Mouse (Mus musculus) c-Kit-positive CD71-positive TER-119-positive erythroid progenitor cells, embryonic 14.5 days (primary cell): ENCODE data around the gene Ezr.

ENCODE experiments used
- DNase-seq: peaks from one replicate; pipeline ENCODE4 v3.0.0-alpha.2; 2013; ENCODE audit warnings: low spot score

Gene Ezr

DNA sequence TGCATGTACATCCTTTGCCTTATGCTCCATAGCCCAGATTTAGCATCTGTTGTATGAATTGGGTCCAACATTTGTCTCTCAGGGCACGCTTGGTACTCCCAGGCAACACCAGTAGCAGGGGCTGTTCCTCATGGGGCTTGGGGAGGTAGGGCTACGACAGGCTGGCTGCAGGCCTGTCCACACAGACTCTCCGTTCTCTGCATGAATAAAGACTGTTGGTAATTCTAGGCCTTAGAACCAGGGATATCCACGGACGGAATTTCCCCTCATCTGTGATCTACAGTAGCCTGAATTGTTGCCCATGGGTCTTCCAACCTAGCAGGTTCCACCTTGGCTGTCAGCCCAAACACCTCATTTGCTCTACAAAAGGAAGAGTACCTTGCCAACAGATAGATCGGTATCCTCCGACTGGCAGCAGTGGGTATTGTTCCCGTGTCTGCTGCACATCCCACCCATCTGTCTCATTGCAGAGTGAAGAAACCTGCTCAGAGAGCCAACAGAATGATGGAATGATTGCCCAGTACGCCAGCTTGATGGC lies 7.1 kb upstream of the Ezr start:
- DNase-seq: no peak

GRCm38 (mm10) chr17:6789103-6789502 lies 6.5 kb upstream of the Ezr start:
- no peak for DNase-seq

DNA sequence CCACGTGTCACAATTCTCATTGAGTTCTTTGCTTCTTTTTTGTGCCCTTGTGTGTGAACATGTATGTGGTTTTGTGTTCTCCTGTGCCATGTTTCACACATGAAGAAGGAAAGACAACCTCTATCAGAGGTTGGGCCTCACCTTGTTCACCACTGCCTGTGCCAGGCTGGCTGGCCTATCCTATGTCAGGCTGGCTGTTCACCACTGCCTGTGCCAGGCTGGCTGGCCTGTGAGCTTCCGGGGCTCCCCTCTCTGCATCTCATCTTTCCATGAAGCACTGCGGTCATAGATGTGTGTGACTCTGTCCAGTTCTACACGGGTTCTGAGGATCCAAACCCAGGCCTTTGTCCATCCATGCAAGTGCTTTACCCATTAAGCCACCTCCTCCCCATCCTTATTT lies 4.7 kb upstream of the Ezr start:
- no peak for DNase-seq

DNA sequence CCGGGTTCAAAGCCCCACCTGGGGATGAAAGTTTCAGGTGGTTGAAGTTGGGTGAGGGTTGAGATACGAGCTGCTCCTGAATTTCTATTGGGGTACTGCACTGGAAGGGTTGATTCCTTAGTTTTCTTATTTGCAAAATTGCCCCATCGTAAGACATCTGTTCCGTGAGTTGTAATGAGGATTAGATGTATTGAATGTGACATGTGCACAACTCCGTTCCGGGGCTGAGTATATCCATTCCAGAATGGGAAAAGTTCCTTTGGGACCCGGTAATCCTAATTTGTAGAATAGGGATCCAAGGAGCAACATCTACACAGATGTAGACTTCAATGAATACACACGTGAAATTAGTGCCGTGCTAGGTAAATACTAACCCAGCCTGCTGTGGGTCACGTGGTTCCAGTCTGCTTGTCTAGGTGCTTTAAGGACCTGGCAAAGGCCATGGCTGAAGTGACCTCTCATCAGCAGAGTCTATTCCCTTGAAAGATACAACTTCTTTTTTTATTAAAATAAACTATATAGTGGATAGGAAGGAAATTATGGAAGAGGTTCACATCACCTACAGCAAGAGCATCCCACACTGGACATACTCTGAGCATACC lies 1.3 kb upstream of the Ezr start:
- no peak for DNase-seq

- peak; percentile 53 for DNase-seq
Measured at GRCm38 (mm10) chr17:6783006-6783661, 550 bp upstream of the Ezr start.

DNA sequence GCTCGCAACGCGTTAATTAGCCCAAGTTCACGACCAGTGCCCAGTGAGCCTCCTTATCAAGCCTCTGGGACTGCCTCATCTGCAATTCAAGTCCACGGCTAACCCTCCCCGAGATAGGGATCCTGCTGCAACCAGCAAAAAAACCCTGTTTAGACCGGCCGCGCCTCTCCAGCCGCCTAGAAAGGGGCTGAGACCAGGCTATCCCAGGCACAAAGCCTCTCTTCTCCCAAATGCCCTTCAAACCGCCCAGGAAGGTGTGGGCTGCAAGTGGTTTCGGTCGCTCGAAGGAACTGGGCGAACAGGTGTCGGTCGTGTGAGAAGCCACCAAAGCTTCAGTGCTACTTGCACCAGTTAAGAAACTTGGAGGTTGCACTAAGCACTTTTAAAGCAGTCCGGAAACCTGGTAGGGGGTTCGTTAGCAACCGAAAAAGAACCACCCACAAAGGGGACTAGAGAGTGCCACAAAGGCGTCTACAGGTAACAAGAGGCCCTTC lies 504 bp downstream of the Ezr start:
- DNase-seq: peak; percentile 70

GRCm38 (mm10) chr17:6781273-6781672 lies 1.3 kb downstream of the Ezr start:
- no peak for DNase-seq

DNA sequence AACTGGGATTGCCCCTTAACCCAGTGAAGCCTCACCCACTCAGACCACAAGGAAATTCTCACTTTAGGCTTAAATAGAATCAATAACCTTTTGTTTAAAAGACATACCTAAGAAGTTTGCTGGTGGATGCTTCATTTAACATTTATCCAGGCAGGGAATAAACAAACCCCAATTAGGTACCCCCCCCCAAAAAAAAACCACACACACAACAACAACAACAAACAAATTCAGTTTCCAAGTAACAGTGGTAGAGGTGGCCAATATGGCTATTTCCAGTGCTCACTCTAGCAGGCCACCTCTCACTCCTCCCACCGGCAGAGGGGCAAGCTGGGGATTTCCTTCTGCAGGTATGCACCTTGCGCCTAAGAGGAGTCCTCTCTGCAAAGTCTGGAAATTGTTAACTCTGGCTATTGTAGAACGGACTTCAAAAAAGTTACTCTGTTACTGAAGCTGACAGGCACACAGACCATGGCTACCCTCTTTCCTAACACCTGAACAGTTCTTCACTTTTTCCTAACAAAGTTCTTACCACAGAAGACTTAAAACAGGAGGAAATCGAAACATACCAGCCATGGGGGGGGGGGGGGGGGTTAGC lies 2.0 kb downstream of the Ezr start:
- no peak for DNase-seq

- peak; percentile 36 for DNase-seq
Measured at GRCm38 (mm10) chr17:6779632-6780031, 3.0 kb downstream of the Ezr start.

DNA sequence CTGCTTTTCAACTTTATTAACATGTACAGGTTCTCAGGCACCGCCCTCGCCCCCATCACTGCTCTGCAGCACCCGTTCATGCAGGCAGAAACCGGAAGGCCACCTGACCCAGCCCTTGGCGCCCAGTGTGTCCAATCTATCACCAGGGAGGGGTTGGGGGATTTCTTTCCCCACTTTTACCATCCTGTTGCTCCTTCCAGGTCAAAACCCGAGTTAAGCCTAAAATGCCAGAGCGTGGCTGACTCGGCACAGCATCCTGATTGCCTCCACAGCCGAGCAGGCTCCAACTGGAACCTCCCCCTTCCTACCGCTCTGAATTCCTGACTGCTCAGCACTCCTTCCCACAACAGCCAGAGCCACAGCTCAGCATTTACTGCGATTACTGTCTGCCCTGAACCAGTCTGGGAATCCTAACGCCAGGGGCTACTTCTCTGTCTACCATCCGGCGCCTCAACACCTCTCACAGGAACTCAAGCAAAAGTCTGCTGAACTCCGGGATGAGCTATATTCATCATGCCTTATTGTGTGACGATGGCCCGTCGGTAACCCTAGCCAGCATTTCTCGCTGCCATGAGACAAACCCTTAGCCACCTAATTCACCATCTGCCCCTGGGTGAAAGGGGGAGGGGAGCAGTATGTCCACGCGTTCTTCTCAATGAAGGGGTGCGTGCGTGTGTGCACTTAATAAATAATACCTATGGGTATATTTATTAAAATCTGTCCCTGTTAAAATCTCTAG lies 3.6 kb downstream of the Ezr start:
- DNase-seq: peak; percentile 37

DNA sequence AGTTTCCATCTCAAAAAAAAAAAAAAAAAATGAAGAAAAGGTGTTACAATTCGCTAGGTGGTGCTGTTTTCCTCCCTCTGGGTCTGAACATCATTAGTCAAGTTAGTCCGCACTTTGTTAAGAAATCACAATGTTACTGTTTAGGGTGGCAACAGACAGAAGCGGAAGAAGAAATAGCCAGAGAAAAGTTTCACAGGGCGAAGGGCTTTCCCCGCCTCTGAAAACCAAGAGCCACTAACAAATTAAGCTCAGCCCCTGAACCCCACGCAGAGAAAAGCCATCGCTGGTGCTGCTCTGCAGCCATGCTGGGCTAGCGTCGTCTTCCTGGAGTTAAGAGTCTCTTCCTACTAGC lies 4.3 kb downstream of the Ezr start:
- DNase-seq: peak; percentile 59

GRCm38 (mm10) chr17:6777629-6778331 lies 4.8 kb downstream of the Ezr start:
- no peak for DNase-seq

GRCm38 (mm10) chr17:6777061-6777460 lies 5.5 kb downstream of the Ezr start:
- DNase-seq: no peak

DNA sequence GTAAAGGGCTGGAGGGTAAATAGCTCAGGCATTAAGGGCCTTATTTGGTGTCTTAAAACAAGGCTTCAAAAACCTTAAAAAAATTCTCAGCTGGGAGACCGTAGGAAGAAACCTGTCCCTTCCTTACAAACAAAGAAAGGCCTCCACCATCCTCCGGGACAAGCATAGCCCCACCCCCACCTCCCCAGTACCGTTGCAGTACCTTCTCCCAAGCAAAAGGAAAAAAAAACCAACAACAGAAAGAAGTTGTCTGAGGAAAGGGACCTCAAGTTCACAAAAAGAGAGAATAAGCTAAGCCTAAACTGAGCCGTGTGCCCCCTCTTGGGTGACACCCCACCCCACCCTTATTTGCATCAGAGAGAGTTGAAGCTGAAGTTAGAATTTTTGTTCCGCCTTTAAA lies 6.0 kb downstream of the Ezr start:
- DNase-seq: no peak

DNA sequence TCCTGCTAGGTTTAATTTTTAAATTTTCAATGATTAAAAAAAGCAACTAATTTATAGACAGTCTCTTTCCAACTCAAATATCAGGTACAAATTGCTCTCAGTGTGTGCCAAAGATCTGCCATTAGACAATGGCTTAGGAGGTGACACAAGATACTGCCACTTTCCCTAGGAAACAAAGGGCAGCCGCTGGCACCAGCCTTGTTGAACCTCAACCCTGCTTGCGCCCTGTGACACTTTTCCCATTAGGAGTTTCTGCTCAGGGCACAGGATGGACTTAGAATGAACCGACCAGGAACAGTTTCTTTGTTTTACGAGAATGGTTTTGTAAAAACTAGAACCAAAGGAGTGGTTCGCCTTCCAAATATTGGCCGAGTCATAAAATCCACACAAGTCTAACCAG lies 6.5 kb downstream of the Ezr start:
- no peak for DNase-seq

- no peak for DNase-seq
Measured at GRCm38 (mm10) chr17:6775671-6776070, 6.9 kb downstream of the Ezr start.

DNA sequence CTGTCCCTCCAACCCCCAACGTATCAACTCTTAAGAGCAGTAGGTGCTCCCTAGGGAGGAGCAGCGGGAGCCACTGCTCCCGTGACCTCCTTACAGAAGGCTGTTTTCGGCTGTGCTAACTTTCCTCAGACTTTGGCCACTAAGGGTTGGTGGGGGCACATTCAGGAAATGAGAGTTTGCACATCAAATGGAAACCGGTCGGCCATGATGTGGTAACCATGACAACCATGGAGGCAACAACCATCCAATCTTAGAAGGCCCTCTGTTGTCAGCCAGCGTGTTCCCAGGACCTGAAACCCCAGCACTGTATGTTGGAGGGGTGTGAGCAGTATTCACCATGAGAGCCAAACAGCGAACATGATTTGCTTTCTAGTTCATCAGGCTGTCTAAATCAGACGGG lies 7.4 kb downstream of the Ezr start:
- DNase-seq: no peak

DNA sequence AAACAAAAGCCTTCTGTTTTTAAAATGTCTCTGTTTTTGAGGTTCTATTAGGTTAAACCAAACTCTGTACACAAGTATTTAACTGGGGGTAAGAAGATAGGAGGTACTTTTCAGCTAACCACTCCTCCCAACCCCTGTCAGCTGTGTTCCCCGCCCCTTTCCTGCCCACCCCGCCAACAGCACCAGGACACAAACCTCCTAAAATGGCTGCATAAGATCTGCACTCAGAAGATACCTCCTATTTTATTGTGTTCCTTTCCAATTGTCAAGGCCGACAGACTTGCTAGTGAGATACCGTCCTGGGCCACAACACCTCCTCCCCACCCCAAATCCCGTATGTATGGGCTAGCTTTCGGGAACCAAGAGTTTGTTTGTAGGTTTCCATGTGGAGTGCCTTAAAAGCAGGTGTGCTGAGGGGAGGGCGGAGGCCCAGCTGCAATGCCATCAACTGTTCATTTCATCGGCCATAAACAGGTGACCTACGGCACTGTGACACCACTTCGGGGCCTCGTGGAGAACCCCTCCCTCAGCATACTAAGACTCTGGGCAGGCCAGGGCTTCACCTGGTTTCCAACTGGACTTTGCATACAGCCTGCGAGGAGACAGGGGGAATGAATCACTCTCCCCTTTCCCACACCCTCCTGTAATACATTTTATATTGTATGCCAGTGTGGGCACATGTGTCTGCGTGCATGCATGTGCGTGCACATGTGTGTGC lies 9.2 kb downstream of the Ezr start:
- peak; percentile 61 for DNase-seq

DNA sequence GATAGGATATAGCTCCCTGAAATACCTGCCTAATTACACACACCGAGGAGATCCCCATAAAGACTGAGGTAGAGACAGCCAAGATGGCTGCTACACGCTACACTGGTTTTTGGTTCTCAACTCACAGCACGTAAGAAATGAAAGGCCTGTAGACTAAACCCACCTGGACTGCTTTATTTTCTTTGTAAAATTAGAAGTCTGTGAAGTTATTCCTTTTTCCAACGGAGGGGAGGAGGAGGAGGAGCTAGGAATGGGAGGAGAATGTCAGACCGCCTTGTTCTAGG lies 10.2 kb downstream of the Ezr start:
- no peak for DNase-seq

GRCm38 (mm10) chr17:6771661-6772489 lies 10.7 kb downstream of the Ezr start:
- no peak for DNase-seq

DNA sequence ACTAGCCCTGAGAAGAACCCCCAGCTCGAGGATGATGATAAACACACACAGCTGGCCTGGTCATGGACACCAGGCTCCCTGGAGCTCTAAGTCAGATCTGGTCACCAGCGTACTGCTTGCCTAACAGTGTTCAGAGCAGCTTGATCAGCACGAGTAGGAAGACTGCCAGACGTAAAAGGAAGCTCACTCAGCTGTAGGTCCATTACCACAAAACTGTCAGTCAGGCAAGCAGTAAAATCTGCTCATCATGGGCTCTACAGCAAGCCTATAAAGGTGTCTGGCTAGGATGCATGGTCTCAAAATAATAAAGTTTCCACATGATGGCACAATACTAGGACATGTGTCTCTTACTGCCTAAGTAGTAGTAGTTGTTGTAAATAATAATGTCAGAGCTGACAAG lies 13.0 kb downstream of the Ezr start:
- DNase-seq: no peak
